Mouse (Mus musculus): Measurements from ENCODE around the gene Tmem269. TPM values are rescaled to one million over a fixed set of nuclear protein-coding genes. Genes with fewer than 3 reads are reported as not detected.

Tmem269 gene
- polyA plus RNA-seq, 1 experiment from 2014 or later: 0.16 TPM

DNA sequence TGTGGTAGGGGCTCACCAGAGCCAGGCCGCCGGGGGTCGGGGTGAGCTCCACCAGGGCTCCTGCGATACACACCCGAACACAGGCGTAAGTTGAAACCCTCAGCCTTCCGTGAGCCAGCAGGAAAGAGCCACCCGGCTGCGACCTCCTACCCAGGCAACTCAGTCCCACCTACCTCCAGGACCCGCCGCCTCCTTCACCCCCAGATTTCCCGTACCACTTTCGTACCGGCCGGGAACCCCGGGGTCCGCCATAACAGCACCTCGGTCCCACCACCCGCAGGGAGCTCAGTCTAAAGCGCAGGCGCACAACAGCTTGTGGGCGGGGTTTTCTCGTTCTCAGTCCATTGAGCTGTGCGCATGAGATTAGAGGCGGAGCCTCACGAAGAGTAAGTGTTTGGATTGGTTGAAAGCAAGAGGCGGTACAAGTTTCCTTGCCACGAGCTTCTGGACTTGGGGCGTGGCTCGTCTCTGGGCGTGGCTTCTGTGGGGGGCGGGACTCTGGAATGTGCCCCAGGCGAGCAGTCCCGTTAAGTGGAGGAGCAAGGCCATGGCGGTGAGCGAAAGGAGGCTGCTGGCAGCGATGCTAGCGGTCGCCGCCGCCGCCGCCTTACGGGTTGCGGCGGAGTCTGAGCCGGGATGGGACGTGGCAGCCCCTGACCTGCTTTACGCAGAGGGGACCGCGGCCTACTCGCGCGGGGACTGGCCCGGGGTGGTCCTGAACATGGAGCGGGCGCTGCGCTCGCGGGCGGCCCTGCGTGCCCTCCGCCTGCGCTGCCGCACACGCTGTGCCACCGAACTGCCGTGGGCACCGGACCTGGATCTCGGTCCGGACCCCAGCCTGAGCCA, 14.6 kb upstream of the Tmem269 start, which contains the start of the genes AU022252 and P3h1:
Gene AU022252 (minus strand): TSS at position 303 of the 846 bp plus-strand sequence.
Gene P3h1 (plus strand): TSS at position 506 of the 846 bp plus-strand sequence.
- Histone ChIP-seq H3K4me1 (replicated peaks) (peaks cover 27% of the 10 kb centered on the region), H3K9ac (peak within 1 kb of the TSS; percentile 75), H3K4me3 (peak within 1 kb of the TSS; percentile 95), H3K9me3 (no peaks in the 10 kb centered on the region), H3K27ac (replicated peaks) (peak within 1 kb of the TSS; percentile 78), H3K4me2 (peak within 1 kb of the TSS; percentile 86), H3K36me3 (peaks cover 28% of the 10 kb centered on the region), H3K27me3 (no peaks in the 10 kb centered on the region)
- under 1% methylated on average over 70 of the region's 71 CpGs for WGBS
- ATAC-seq (ENCODE audit: low FRiP score, low read depth): peak; percentile 97

DNA sequence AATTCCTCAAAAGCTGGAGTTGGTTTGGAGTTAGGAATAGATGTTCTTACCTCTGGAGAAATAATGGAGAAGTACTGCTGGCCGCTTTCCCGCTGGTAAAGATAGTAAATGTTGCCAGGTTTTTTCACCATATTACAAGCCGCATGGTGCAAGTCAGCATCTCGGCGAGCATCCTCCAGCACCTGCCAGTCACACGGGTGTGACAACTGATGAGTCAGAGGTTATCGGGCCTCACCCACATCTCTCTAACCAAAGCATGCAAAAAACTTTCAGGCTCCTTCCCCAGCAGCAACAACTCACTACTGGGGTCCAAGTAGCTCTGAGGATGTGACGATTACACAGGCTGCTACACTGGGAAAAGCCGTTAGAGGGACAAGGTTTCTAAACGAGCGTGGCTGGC, 8.7 kb upstream of the Tmem269 start:
- Histone ChIP-seq H3K36me3 (peaks cover 42% of the 10 kb centered on the region), H3K27ac (replicated peaks) (no peak overlapping the region), H3K9ac (no peak overlapping the region), H3K4me2 (no peak overlapping the region), H3K4me1 (replicated peaks) (peaks cover 5% of the 10 kb centered on the region), H3K9me3 (no peaks in the 10 kb centered on the region), H3K4me3 (no peak overlapping the region), H3K27me3 (no peaks in the 10 kb centered on the region)
- no peak for ATAC-seq (ENCODE audit: low FRiP score, low read depth)
- WGBS: 94% methylated on average over 11 of the region's 11 CpGs

DNA sequence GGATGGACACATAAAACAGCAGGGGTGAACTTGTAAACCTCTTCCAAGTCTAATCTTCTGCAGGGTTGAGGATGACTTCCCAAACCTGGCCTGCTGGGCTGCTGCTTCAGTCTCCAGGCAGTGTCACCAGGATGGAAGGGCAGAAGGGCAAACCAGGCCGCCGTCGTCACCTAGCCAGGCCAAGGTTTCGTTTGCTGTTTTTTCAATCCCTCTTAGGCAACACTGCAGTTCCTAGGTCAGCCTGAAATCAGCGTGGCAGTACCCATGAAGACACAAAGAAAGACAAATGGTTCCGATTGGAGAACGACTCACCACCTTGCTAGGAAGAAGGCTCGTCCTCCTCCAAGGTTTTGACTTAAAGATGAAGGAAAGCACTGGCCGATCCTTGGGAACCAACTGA, 7.7 kb upstream of the Tmem269 start:
- H3K9me3 ChIP-seq: no peaks in the 10 kb centered on the region
- ATAC-seq (ENCODE audit: low FRiP score, low read depth): no peak
- 90% methylated on average over 9 of the region's 9 CpGs for WGBS
- H3K4me2 ChIP-seq: no peak overlapping the region
- H3K36me3 ChIP-seq: peaks cover 44% of the 10 kb centered on the region
- H3K27me3 ChIP-seq: no peaks in the 10 kb centered on the region
- no peak overlapping the region for H3K27ac ChIP-seq (replicated peaks)
- H3K4me3 ChIP-seq: no peak overlapping the region
- H3K4me1 ChIP-seq (replicated peaks): no peaks in the 10 kb centered on the region
- no peak overlapping the region for H3K9ac ChIP-seq

DNA sequence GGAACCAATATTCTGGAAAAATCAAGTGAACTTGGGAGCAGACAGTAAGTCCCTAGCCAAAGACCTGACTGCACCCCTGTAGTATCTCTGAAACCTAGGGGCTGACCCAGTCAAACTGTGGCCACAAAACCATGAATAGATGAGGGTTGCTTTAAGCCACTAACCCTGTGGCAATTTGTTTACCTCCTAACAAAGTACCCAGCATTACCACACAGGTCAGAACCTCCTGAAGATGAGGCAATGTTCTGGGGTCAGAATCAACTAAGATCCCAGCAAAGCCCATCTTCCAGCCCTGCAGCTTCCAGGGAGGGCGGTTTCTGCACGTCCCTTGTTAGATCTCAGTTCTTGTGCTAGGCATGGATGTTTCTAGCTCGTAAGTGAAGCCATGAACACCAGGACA, 6.5 kb upstream of the Tmem269 start:
- no peak for ATAC-seq (ENCODE audit: low FRiP score, low read depth)
- 91% methylated on average over 3 of the region's 3 CpGs for WGBS
- H3K9me3 ChIP-seq: no peaks in the 10 kb centered on the region
- H3K4me2 ChIP-seq: no peak overlapping the region
- H3K9ac ChIP-seq: no peak overlapping the region
- no peak overlapping the region for H3K27ac ChIP-seq (replicated peaks)
- H3K27me3 ChIP-seq: no peaks in the 10 kb centered on the region
- peaks cover 47% of the 10 kb centered on the region for H3K36me3 ChIP-seq
- no peaks in the 10 kb centered on the region for H3K4me1 ChIP-seq (replicated peaks)
- H3K4me3 ChIP-seq: no peak overlapping the region

DNA sequence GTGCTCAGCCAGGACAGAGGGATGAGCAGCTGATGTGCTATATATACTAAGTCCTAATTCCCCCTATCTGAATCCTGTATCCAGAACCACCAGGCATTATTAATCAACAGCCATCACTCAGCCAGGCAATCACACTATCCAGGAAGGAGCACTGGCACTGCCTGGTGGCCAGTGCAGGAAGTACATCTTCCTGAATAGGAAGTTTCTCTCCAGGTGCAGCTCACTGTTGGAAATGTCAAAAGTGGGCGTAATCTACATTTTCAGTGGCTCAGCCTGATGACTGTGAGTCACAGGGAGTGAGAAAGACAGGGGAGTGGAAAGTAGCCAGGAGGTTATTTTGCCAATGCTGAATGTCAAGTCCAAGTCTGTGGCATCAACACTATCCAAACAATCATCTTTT, 5.7 kb upstream of the Tmem269 start:
- Histone ChIP-seq H3K4me1 (replicated peaks) (no peaks in the 10 kb centered on the region), H3K4me3 (no peak overlapping the region), H3K27me3 (no peaks in the 10 kb centered on the region), H3K9ac (no peak overlapping the region), H3K9me3 (no peaks in the 10 kb centered on the region), H3K4me2 (no peak overlapping the region), H3K27ac (replicated peaks) (no peak overlapping the region), H3K36me3 (peaks cover 47% of the 10 kb centered on the region)
- no peak for ATAC-seq (ENCODE audit: low FRiP score, low read depth)
- 87% methylated on average over 1 of the region's 1 CpGs for WGBS

DNA sequence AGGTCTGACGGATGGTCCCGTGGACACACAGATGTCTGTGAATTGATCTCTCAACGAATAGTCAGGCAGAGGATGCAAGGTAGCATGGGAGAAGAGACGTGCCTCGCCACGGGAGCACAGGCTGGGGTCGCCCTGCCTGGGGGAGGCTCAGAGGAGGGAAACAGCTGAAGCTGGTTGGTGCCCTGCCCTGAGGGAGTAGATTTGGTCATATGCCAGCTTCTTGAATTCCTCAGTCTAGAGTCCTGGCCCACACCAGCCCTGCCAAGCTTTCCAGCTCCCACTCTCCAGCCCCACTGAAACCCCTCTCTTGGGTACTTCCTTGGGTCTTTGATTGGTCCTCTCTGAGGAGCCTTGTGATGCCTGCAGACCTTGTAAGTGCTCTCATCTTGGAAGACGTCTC, 1.4 kb downstream of the Tmem269 start:
- 67% methylated on average over 8 of the region's 8 CpGs for WGBS
- Histone ChIP-seq H3K27ac (replicated peaks) (no peak overlapping the region), H3K9ac (no peak overlapping the region), H3K9me3 (no peaks in the 10 kb centered on the region), H3K4me3 (no peak overlapping the region), H3K27me3 (no peaks in the 10 kb centered on the region), H3K36me3 (0 out of 2 replicates have a peak, but pooled peaks cover 5% of the 10 kb centered on the region), H3K4me1 (replicated peaks) (no peaks in the 10 kb centered on the region), H3K4me2 (no peak overlapping the region)
- peak; percentile 31; the same call in 1 of the 2 replicates for ATAC-seq (ENCODE audit: low FRiP score, low read depth)

DNA sequence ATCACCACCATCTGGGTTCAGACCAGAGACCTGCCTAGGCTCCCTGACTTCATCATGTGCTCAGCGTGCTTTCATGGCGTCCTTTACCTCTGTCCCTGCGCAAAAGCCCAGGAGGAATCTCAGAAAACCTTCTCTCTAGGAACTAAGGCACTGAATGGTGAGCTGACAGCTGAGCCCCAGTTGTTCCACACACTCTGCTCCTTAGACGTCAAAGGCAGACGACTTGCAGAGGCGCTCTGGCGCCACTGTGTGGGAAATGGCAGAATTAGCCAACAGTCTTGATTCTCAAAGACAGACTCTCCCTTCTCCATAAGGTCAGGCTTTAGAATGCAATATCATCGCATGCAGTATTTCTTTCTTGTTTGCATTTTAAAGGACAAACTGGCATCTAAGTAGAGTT, 13.3 kb downstream of the Tmem269 start:
- H3K9ac ChIP-seq: no peak overlapping the region
- no peak overlapping the region for H3K27ac ChIP-seq (replicated peaks)
- H3K4me3 ChIP-seq: no peak overlapping the region
- H3K27me3 ChIP-seq: no peaks in the 10 kb centered on the region
- no peak overlapping the region for H3K4me2 ChIP-seq
- peaks cover 12% of the 10 kb centered on the region for H3K36me3 ChIP-seq
- peak; percentile 75 for ATAC-seq (ENCODE audit: low FRiP score, low read depth)
- WGBS: 14% methylated on average over 8 of the region's 8 CpGs
- no peaks in the 10 kb centered on the region for H3K4me1 ChIP-seq (replicated peaks)
- H3K9me3 ChIP-seq: no peaks in the 10 kb centered on the region

DNA sequence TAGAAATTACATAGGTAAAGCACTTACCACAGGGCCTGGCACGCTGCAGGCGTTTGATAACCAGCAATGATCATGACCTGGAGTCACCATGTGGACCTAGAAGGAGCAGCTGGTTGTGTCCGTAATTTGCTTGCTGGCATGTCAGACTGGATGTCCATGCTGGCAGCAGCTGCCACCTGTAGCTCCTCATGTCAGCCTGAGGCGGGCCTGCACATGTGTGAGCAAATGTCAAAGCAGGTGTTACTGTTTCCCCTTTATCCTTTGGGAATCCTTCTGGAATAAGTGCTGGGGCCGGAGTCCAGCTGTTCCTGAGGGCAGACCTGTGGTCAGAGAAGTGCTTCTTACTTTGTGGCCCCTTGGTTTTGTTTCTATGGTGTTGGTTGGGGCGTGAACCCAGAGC, 19.9 kb downstream of the Tmem269 start:
- Histone ChIP-seq H3K36me3 (peaks cover 12% of the 10 kb centered on the region), H3K4me2 (peak overlapping the region; percentile 80; the same call in 1 of the 2 replicates), H3K9ac (no peak overlapping the region), H3K4me3 (no peak overlapping the region), H3K27ac (replicated peaks) (no peak overlapping the region), H3K27me3 (no peaks in the 10 kb centered on the region), H3K4me1 (replicated peaks) (peaks cover 27% of the 10 kb centered on the region), H3K9me3 (no peaks in the 10 kb centered on the region)
- ATAC-seq (ENCODE audit: low FRiP score, low read depth): no peak
- 83% methylated on average over 6 of the region's 6 CpGs for WGBS

DNA sequence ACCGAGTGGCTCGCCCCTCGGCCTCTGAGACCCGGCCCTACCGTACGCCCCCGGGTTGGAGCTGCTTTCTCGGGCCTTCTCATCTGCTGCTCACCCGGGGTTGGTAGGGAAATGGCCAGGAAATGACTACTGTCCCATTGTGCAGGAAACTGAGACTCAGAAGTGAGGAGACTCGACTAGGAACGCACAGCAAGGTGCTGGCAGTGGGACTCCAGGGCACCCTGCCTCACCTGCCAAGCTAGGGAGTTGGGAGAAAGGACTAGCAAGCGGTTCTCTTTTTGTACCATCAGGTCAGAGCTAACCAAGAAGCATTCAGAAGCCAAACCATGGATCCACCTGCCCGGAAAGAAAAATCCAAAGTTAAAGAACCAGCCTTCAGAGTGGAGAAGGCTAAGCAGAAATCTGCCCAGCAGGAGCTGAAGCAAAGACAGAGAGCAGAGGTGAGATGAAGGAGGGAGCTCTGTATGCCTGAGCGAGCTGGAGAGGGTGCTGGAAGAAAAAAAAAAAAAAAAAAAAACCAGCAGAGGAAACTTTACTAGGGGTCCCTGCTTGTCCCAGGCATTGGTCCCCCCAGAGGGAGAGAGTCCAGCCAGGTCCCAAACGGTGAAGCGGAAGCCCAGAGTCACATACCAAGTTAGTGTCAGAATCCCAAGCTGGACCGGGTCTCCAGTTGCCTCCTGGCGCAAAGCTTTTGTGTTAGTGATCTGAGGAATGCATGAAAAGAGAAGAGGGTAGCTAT, 22.3 kb downstream of the Tmem269 start:
- Histone ChIP-seq H3K9ac (peak overlapping the region; percentile 81), H3K4me1 (replicated peaks) (peaks cover 27% of the 10 kb centered on the region), H3K4me3 (peak overlapping the region; percentile 88), H3K27me3 (no peaks in the 10 kb centered on the region), H3K4me2 (peak overlapping the region; percentile 80), H3K36me3 (peaks cover 2% of the 10 kb centered on the region; the same call in 1 of the 2 replicates), H3K9me3 (no peaks in the 10 kb centered on the region), H3K27ac (replicated peaks) (peak overlapping the region; percentile 85)
- no peak for ATAC-seq (ENCODE audit: low FRiP score, low read depth)
- WGBS: 3% methylated on average over 18 of the region's 18 CpGs

DNA sequence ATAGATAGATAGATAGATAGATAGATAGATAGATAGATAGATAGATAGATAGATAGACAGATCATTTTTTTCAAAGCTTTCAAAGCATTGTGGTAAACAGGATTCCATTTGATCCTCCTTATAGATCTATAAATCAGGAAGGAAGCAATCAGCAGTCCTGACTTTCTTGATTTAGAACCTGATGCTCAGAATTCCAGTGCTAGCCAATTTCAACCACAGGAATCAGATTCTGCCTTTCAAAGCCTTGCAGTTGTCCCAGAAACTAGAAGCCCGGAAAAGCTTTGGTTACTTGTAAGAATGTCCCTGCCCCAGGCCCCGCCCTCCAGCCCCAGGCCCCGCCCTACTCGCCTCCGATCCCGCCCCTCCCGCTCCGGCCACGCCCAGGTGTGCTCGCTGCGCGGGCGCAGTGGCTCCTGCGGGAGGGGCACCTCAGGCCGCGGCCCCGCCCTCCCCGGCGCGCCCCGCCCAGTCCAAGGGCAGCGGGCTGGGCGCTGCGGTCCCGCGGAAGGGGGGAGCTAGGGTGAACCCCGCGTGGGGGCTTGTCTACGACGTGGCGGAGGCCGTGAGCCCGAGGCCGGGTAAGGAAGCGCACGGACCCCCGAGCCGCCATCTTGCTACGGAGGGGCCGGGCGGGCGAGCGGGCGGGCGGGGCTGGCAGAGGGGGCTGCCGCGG, 23.0 kb downstream of the Tmem269 start, which contains the start of gene Svbp:
Gene Svbp (plus strand): TSS at position 398 of the 673 bp plus-strand sequence.
- Histone ChIP-seq H3K4me2 (peak within 1 kb of the TSS; percentile 80), H3K4me3 (peak within 1 kb of the TSS; percentile 88), H3K36me3 (no peaks in the 10 kb centered on the region), H3K9ac (peak within 1 kb of the TSS; percentile 81), H3K27me3 (no peaks in the 10 kb centered on the region), H3K27ac (replicated peaks) (peak within 1 kb of the TSS; percentile 85), H3K4me1 (replicated peaks) (peaks cover 27% of the 10 kb centered on the region), H3K9me3 (no peaks in the 10 kb centered on the region)
- ATAC-seq (ENCODE audit: low FRiP score, low read depth): peak; percentile 93
- WGBS: 0% methylated on average over 38 of the region's 47 CpGs

DNA sequence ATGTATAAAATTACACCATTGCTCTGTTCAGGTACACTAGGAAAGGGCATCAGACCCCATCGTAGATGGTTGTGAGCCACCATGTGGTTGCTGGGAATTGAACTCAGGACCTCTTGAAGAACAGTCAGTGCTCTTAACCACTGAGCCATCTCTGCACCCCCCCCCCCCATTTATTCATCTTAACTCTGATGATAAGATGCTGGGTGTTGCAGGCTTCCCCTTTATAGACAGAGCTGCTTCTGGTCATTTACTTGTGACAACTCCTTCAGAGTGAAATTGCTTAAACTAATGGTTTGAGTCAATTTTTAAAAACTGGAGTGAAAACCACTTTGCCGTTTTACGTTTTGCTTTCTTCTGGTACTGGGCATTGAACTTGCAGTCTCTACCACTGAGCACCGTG, 25.3 kb downstream of the Tmem269 start:
- Histone ChIP-seq H3K4me2 (no peak overlapping the region), H3K27me3 (no peaks in the 10 kb centered on the region), H3K9me3 (no peaks in the 10 kb centered on the region), H3K27ac (replicated peaks) (no peak overlapping the region), H3K9ac (no peak overlapping the region), H3K36me3 (no peaks in the 10 kb centered on the region), H3K4me3 (no peak overlapping the region), H3K4me1 (replicated peaks) (peaks cover 20% of the 10 kb centered on the region)
- 92% methylated on average over 4 of the region's 4 CpGs for WGBS
- no peak for ATAC-seq (ENCODE audit: low FRiP score, low read depth)

Measured in hindbrain, embryonic 15.5 days (tissue).